Comparison of ENCODE assay signal across 8 mouse cellular contexts in the genomic region with DNA sequence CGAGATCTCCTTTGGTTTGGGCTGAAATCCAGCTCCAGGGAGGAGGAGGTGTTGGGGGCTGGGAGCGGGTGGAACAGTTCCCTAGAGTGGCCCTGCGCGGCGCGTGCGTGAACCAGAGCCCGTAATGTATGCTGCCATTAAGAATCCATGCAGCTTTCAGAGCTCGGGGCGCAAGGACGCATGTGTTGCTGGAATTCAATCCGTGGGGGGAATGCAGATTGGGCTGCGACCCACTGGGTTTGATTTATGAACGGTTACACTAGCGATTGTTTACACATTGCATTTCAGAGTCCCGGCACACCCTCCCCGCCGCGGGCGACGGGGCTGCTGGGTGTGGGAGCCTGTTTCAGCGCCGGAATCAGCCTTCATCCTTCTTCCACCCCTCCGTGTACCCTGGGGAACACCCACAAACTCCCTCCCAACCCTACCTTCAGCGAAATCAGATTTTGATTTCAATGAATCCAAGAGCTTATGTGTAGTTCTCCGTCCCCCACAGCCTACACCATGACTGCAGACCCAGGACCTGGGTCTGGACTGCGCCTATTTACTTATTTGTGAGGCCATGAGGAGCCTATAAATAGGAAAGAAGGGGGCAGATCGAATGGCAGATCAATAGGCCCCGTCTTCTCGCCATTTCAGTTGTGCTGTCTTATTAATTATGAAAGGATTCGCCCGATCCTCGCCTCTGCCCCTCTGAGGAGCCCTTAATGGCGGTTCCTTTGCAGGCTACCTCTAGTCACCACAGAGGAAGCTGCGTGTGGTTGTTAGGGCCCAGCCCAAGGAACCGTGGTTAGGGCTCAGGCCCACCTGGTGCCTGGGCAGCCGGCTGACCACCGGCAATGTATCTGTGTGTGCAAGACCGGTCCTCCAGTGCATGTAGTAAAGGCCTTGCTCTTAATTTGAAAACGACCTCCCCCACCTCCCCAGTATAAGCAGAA. TPM values are rescaled to one million over a fixed set of nuclear protein-coding genes. Genes with fewer than 3 reads are reported as not detected.
DNase-seq lines count a peak whose midpoint lies in the region; ATAC-seq lines count a peak whose summit lies in the region.

No protein-coding gene starts in this region.

- H3K4me2 ChIP-seq in embryonic facial prominence, embryonic 11.5 days (ENCODE audit: low read depth, low read length) = peak overlapping the region; percentile 3
- peak overlapping the region; percentile 50 for H3K4me2 ChIP-seq in hindbrain, embryonic 13.5 days
- peak overlapping the region; percentile 54 for H3K4me2 ChIP-seq in limb, embryonic 11.5 days (ENCODE audit: low read depth, severe bottlenecking)
- peak overlapping the region; percentile 45 for H3K4me2 ChIP-seq in neural tube, embryonic 13.5 days

- H3K9ac ChIP-seq in embryonic facial prominence, embryonic 11.5 days (replicated peaks; ENCODE audit: low read length) = no peak overlapping the region
- peak overlapping the region; percentile 66 for H3K9ac ChIP-seq in hindbrain, embryonic 13.5 days
- H3K9ac ChIP-seq in limb, embryonic 11.5 days (ENCODE audit: low read length) = no peak overlapping the region
- peak overlapping the region; percentile 59 for H3K9ac ChIP-seq in neural tube, embryonic 13.5 days

- DNase-seq in testis, postnatal 10 days (ENCODE audit: low spot score) = peak; percentile 63
- DNase-seq in testis, postnatal 14 days (ENCODE audit: low spot score) = no peak
- DNase-seq in embryonic facial prominence, embryonic 11.5 days (ENCODE audit: low spot score) = peak; percentile 56
- peak; percentile 73 for DNase-seq in limb, embryonic 11.5 days (ENCODE audit: low spot score)
- no peak for DNase-seq in thymus, postnatal 14 days
- no peak for DNase-seq in spleen, adult 18-20 months

- H3K27me3 ChIP-seq in embryonic facial prominence, embryonic 11.5 days (ENCODE audit: control insufficient read depth, insufficient read depth, low read length) = peaks cover 62% of the 10 kb centered on the region
- H3K27me3 ChIP-seq in hindbrain, embryonic 13.5 days = peaks cover 83% of the 10 kb centered on the region
- peaks cover 56% of the 10 kb centered on the region for H3K27me3 ChIP-seq in limb, embryonic 11.5 days (ENCODE audit: control insufficient read depth, insufficient read depth, low read length)
- H3K27me3 ChIP-seq in neural tube, embryonic 13.5 days = peaks cover 91% of the 10 kb centered on the region

- H3K9me3 ChIP-seq in embryonic facial prominence, embryonic 11.5 days (replicated peaks; ENCODE audit: control insufficient read depth, low read length) = no peaks in the 10 kb centered on the region
- no peaks in the 10 kb centered on the region for H3K9me3 ChIP-seq in hindbrain, embryonic 13.5 days
- H3K9me3 ChIP-seq in limb, embryonic 11.5 days (ENCODE audit: control insufficient read depth, low read length) = no peaks in the 10 kb centered on the region
- no peaks in the 10 kb centered on the region for H3K9me3 ChIP-seq in neural tube, embryonic 13.5 days

- ATAC-seq in embryonic facial prominence, embryonic 11.5 days (replicated peaks; ENCODE audit: insufficient number of reproducible peaks, low FRiP score, low TSS enrichment, low read depth) = 0 out of 2 replicates have a peak, but pooled peaks have one; percentile 33
- ATAC-seq in hindbrain, embryonic 13.5 days (ENCODE audit: low FRiP score) = peak; percentile 81
- 0 out of 2 replicates have a peak, but pooled peaks have one; percentile 27 for ATAC-seq in limb, embryonic 11.5 days (ENCODE audit: insufficient number of reproducible peaks, low FRiP score, low TSS enrichment, low read depth)
- ATAC-seq in neural tube, embryonic 13.5 days (ENCODE audit: low read depth) = peak; percentile 86

- H3K4me3 ChIP-seq in embryonic facial prominence, embryonic 11.5 days (ENCODE audit: low read depth, low read length) = 0 out of 2 replicates have a peak overlapping the region, but pooled peaks have one; percentile 11
- H3K4me3 ChIP-seq in hindbrain, embryonic 13.5 days = peak overlapping the region; percentile 28
- peak overlapping the region; percentile 26 for H3K4me3 ChIP-seq in limb, embryonic 11.5 days (ENCODE audit: low read depth, low read length)
- H3K4me3 ChIP-seq in neural tube, embryonic 13.5 days = peak overlapping the region; percentile 19

- no peaks in the 10 kb centered on the region for H3K36me3 ChIP-seq in embryonic facial prominence, embryonic 11.5 days (replicated peaks; ENCODE audit: control insufficient read depth, insufficient read depth, low read depth, low read length)
- H3K36me3 ChIP-seq in hindbrain, embryonic 13.5 days = no peaks in the 10 kb centered on the region
- no peaks in the 10 kb centered on the region for H3K36me3 ChIP-seq in limb, embryonic 11.5 days (ENCODE audit: control insufficient read depth, insufficient read depth, low read length)
- no peaks in the 10 kb centered on the region for H3K36me3 ChIP-seq in neural tube, embryonic 13.5 days

- under 1% methylated on average over 40 of the region's 40 CpGs for WGBS in embryonic facial prominence, embryonic 11.5 days
- under 1% methylated on average over 40 of the region's 40 CpGs for WGBS in hindbrain, embryonic 13.5 days
- WGBS in limb, embryonic 11.5 days = under 1% methylated on average over 40 of the region's 40 CpGs
- under 1% methylated on average over 40 of the region's 40 CpGs for WGBS in neural tube, embryonic 13.5 days

- H3K27ac ChIP-seq in embryonic facial prominence, embryonic 11.5 days (replicated peaks; ENCODE audit: low read depth, low read length) = no peak overlapping the region
- H3K27ac ChIP-seq in hindbrain, embryonic 13.5 days = peak overlapping the region; percentile 97
- H3K27ac ChIP-seq in limb, embryonic 11.5 days (replicated peaks; ENCODE audit: low read depth, low read length) = no peak overlapping the region
- H3K27ac ChIP-seq in neural tube, embryonic 13.5 days (replicated peaks) = peak overlapping the region; percentile 92

- H3K4me1 ChIP-seq in embryonic facial prominence, embryonic 11.5 days (ENCODE audit: control insufficient read depth, insufficient read depth, low read length) = peaks cover 5% of the 10 kb centered on the region; the same call in 1 of the 2 replicates
- H3K4me1 ChIP-seq in hindbrain, embryonic 13.5 days (replicated peaks) = peaks cover 55% of the 10 kb centered on the region
- peaks cover 14% of the 10 kb centered on the region for H3K4me1 ChIP-seq in limb, embryonic 11.5 days (ENCODE audit: control insufficient read depth, insufficient read depth, low read length)
- H3K4me1 ChIP-seq in neural tube, embryonic 13.5 days (replicated peaks) = peaks cover 55% of the 10 kb centered on the region

RNA-seq across cellular contexts. Expression of a gene that starts 10.1 kb away (rescaled TPM):
- 11.5 and 13.0 TPM in 2 replicates for polyA plus RNA-seq in embryonic facial prominence, embryonic 11.5 days (2014; fragmentation: Nextera tagmentation; extraction: Ambion mirVana)
- 60.6 and 62.8 TPM in 2 replicates for polyA plus RNA-seq in hindbrain, embryonic 13.5 days (2015; fragmentation: Nextera tagmentation; extraction: Ambion mirVana)
- 1.8 and 2.1 TPM in 2 replicates for polyA plus RNA-seq in limb, embryonic 11.5 days (2014; fragmentation: Nextera tagmentation; extraction: Ambion mirVana)
- 74.3 and 74.7 TPM in 2 replicates for polyA plus RNA-seq in neural tube, embryonic 13.5 days (2015; fragmentation: Nextera tagmentation; extraction: Ambion mirVana)

Comparison
In these comparisons a context has a peak if more than half of its experiments do, and no peak if none do; other contexts are left out.
1. DNase-seq: peak in testis, postnatal 10 days (single experiment), embryonic facial prominence, embryonic 11.5 days (single experiment) and limb, embryonic 11.5 days (single experiment); none in testis, postnatal 14 days (single experiment), thymus, postnatal 14 days (single experiment) and spleen, adult 18-20 months (0 of 2).
2. ATAC-seq: peak in every context shown above with its lines; median percentile 86 in neural tube, embryonic 13.5 days; 81 in hindbrain, embryonic 13.5 days; 33 in embryonic facial prominence, embryonic 11.5 days; 27 in limb, embryonic 11.5 days.
3. H3K27ac ChIP-seq: peak in hindbrain, embryonic 13.5 days (single experiment) and neural tube, embryonic 13.5 days (single experiment); none in embryonic facial prominence, embryonic 11.5 days (single experiment) and limb, embryonic 11.5 days (single experiment).
4. H3K4me2 ChIP-seq: peak in every context shown above with its lines; median percentile 54 in limb, embryonic 11.5 days; 50 in hindbrain, embryonic 13.5 days; 45 in neural tube, embryonic 13.5 days; 3 in embryonic facial prominence, embryonic 11.5 days.
5. H3K9ac ChIP-seq: peak in hindbrain, embryonic 13.5 days (single experiment) and neural tube, embryonic 13.5 days (single experiment); none in embryonic facial prominence, embryonic 11.5 days (single experiment) and limb, embryonic 11.5 days (single experiment).
6. Peak in every context shown above with its lines, with median percentiles within 50 percentile points of each other: H3K4me3 ChIP-seq.